Mouse (Mus musculus) hindbrain, embryonic 16.5 days (tissue): Measurements from ENCODE around the gene Esrrg. TPM values are rescaled to one million over a fixed set of nuclear protein-coding genes. Genes with fewer than 3 reads are reported as not detected.

ENCODE experiments used
- ATAC-seq: fragments of 200-750 bp; cut with Nextera tagmentation; 2 replicates; pipeline ENCODE4 v1.8.0; 2017; ENCODE audit warnings: moderate TSS enrichment, moderate library complexity
- H3K27ac ChIP-seq: fragments of 300-500 bp; sonication (generic); 2 replicates; pipeline ENCODE4 v1.5.1; 2014; ENCODE audit warnings: low read depth, mild to moderate bottlenecking, control low read depth, low read length, moderate library complexity
- H3K27me3 ChIP-seq: fragments of 300-500 bp; sonication (generic); replicated peaks from 2 replicates; pipeline ENCODE4 v1.6.1; 2014; ENCODE audit warnings: low read length; ENCODE audit not compliant: control insufficient read depth, insufficient read depth
- H3K36me3 ChIP-seq: fragments of 300-500 bp; sonication (generic); 2 replicates; pipeline ENCODE4 v1.6.1; 2014; ENCODE audit warnings: mild to moderate bottlenecking, low read length, moderate library complexity, mixed read lengths; ENCODE audit not compliant: control insufficient read depth, insufficient read depth
- H3K4me1 ChIP-seq: fragments of 300-500 bp; sonication (generic); 2 replicates; pipeline ENCODE4 v1.6.1; 2014; ENCODE audit warnings: low read depth, low read length; ENCODE audit not compliant: control insufficient read depth, insufficient read depth
- H3K4me2 ChIP-seq: fragments of 300-500 bp; sonication (generic); 2 replicates; pipeline ENCODE4 v1.6.1; 2014; ENCODE audit warnings: mild to moderate bottlenecking, low read length, control low read depth, moderate library complexity
- H3K4me3 ChIP-seq: fragments of 300-500 bp; sonication (generic); 2 replicates; pipeline ENCODE4 v1.5.1; 2014; ENCODE audit warnings: mild to moderate bottlenecking, low read length, control low read depth, moderate library complexity
- H3K9ac ChIP-seq: fragments of 300-500 bp; sonication (generic); 2 replicates; pipeline ENCODE4 v1.6.1; 2014; ENCODE audit warnings: low read depth, mild to moderate bottlenecking, control low read depth, low read length, moderate library complexity
- H3K9me3 ChIP-seq: fragments of 300-500 bp; sonication (generic); 2 replicates; pipeline ENCODE4 v1.6.1; 2014; ENCODE audit warnings: mild to moderate bottlenecking, low read length, moderate library complexity; ENCODE audit not compliant: control insufficient read depth
- WGBS: fragments of 180-500 bp; shearing (Covaris S2); extraction: QIAGEN DNeasy Blood & Tissue Kit; methylation state at CpG from one replicate; pipeline ENCODE4 v1.1.7; 2014; 5-methylcytosine and 5-hydroxymethylcytosine counted together
- polyA plus RNA-seq: library from polyadenylated mRNA; unstranded; fragments of >200 nt; fragmentation: Nextera tagmentation; extraction: Ambion mirVana; gene quantifications from 2 replicates; pipeline ENCODE4 v1.2.1, GENCODE M21; 2015

Gene Esrrg
- polyA plus RNA-seq, 1 experiment from 2014 or later = 38.6 TPM

GRCm38 (mm10) chr1:187662083-187662609, 53.6 kb downstream of the Esrrg start:
- H3K9ac ChIP-seq = no peak overlapping the region
- no peak overlapping the region for H3K27ac ChIP-seq
- no peaks in the 10 kb centered on the region for H3K9me3 ChIP-seq
- ATAC-seq = 0 out of 2 replicates have a peak, but pooled peaks have one; percentile 24
- no peaks in the 10 kb centered on the region for H3K27me3 ChIP-seq
- H3K36me3 ChIP-seq = no peaks in the 10 kb centered on the region
- WGBS = 42% methylated on average over 12 of the region's 12 CpGs
- no peak overlapping the region for H3K4me3 ChIP-seq
- peaks cover 5% of the 10 kb centered on the region for H3K4me1 ChIP-seq
- H3K4me2 ChIP-seq = 0 out of 2 replicates have a peak overlapping the region, but pooled peaks have one; percentile 4

- H3K4me3 ChIP-seq = no peak overlapping the region
- no peak for ATAC-seq
- no peak overlapping the region; the same call in 1 of the 2 replicates for H3K9ac ChIP-seq
- no peaks in the 10 kb centered on the region for H3K27me3 ChIP-seq
- no peak overlapping the region for H3K27ac ChIP-seq
- H3K4me2 ChIP-seq = no peak overlapping the region
- peaks cover 5% of the 10 kb centered on the region for H3K4me1 ChIP-seq
- no peaks in the 10 kb centered on the region for H3K36me3 ChIP-seq
- WGBS = 24% methylated on average over 6 of the region's 6 CpGs
- no peaks in the 10 kb centered on the region for H3K9me3 ChIP-seq
Observed at GRCm38 (mm10) chr1:187663376-187663775, 54.8 kb downstream of the Esrrg start.

GRCm38 (mm10) chr1:187664261-187664660, 55.7 kb downstream of the Esrrg start:
- H3K9ac ChIP-seq = no peak overlapping the region
- H3K4me2 ChIP-seq = no peak overlapping the region
- no peak for ATAC-seq
- WGBS = 87% methylated on average over 7 of the region's 7 CpGs
- H3K4me1 ChIP-seq = peaks cover 5% of the 10 kb centered on the region
- H3K9me3 ChIP-seq = no peaks in the 10 kb centered on the region
- H3K4me3 ChIP-seq = no peak overlapping the region
- H3K27ac ChIP-seq = no peak overlapping the region
- no peaks in the 10 kb centered on the region for H3K27me3 ChIP-seq
- H3K36me3 ChIP-seq = no peaks in the 10 kb centered on the region

- H3K4me1 ChIP-seq = peaks cover 5% of the 10 kb centered on the region
- no peak overlapping the region for H3K27ac ChIP-seq
- H3K9ac ChIP-seq = no peak overlapping the region
- H3K9me3 ChIP-seq = no peaks in the 10 kb centered on the region
- WGBS = 38% methylated on average over 10 of the region's 10 CpGs
- ATAC-seq = no peak
- H3K27me3 ChIP-seq = no peaks in the 10 kb centered on the region
- H3K4me3 ChIP-seq = no peak overlapping the region
- H3K4me2 ChIP-seq = no peak overlapping the region
- H3K36me3 ChIP-seq = no peaks in the 10 kb centered on the region
Observed at GRCm38 (mm10) chr1:187665901-187666600, 57.5 kb downstream of the Esrrg start.

GRCm38 (mm10) chr1:187669746-187670145, 61.2 kb downstream of the Esrrg start:
- Histone ChIP-seq H3K4me1 (no peaks in the 10 kb centered on the region), H3K27ac (no peak overlapping the region), H3K36me3 (no peaks in the 10 kb centered on the region), H3K4me3 (no peak overlapping the region), H3K27me3 (no peaks in the 10 kb centered on the region), H3K4me2 (no peak overlapping the region), H3K9ac (no peak overlapping the region), H3K9me3 (no peaks in the 10 kb centered on the region)
- ATAC-seq = no peak
- WGBS = 93% methylated on average over 6 of the region's 6 CpGs

- Histone ChIP-seq H3K4me3 (no peak overlapping the region), H3K4me2 (no peak overlapping the region), H3K27ac (no peak overlapping the region), H3K9me3 (no peaks in the 10 kb centered on the region), H3K4me1 (no peaks in the 10 kb centered on the region), H3K36me3 (no peaks in the 10 kb centered on the region), H3K27me3 (no peaks in the 10 kb centered on the region), H3K9ac (no peak overlapping the region)
- ATAC-seq = no peak
- WGBS = 60% methylated on average over 5 of the region's 5 CpGs
Observed at GRCm38 (mm10) chr1:187672446-187672845, 63.9 kb downstream of the Esrrg start.

GRCm38 (mm10) chr1:187674771-187675186, 66.2 kb downstream of the Esrrg start:
- ATAC-seq = no peak
- H3K36me3 ChIP-seq = no peaks in the 10 kb centered on the region
- WGBS = 62% methylated on average over 10 of the region's 10 CpGs

GRCm38 (mm10) chr1:187676626-187677025, 68.0 kb downstream of the Esrrg start:
- no peak overlapping the region for H3K27ac ChIP-seq
- no peaks in the 10 kb centered on the region for H3K36me3 ChIP-seq
- no peak overlapping the region for H3K4me3 ChIP-seq
- H3K27me3 ChIP-seq = no peaks in the 10 kb centered on the region
- 72% methylated on average over 10 of the region's 10 CpGs for WGBS
- H3K9ac ChIP-seq = no peak overlapping the region
- no peaks in the 10 kb centered on the region for H3K4me1 ChIP-seq
- no peak overlapping the region for H3K4me2 ChIP-seq
- no peak for ATAC-seq
- no peaks in the 10 kb centered on the region for H3K9me3 ChIP-seq

More at GRCm38 (mm10) chr1:187674771-187675186, 66.2 kb downstream of the Esrrg start:
- H3K27ac ChIP-seq = no peak overlapping the region
- no peak overlapping the region for H3K4me3 ChIP-seq
- no peak overlapping the region for H3K4me2 ChIP-seq
- H3K9ac ChIP-seq = no peak overlapping the region
- no peaks in the 10 kb centered on the region for H3K27me3 ChIP-seq
- H3K9me3 ChIP-seq = no peaks in the 10 kb centered on the region
- H3K4me1 ChIP-seq = no peaks in the 10 kb centered on the region

GRCm38 (mm10) chr1:187679246-187679645, 70.7 kb downstream of the Esrrg start:
- Histone ChIP-seq H3K36me3 (no peaks in the 10 kb centered on the region), H3K27ac (no peak overlapping the region), H3K4me3 (no peak overlapping the region), H3K9me3 (no peaks in the 10 kb centered on the region), H3K4me2 (no peak overlapping the region), H3K4me1 (no peaks in the 10 kb centered on the region), H3K9ac (no peak overlapping the region), H3K27me3 (no peaks in the 10 kb centered on the region)
- no peak for ATAC-seq
- 65% methylated on average over 1 of the region's 1 CpGs for WGBS
